Mouse (Mus musculus): ENCODE measurements at regions not wholly inside any gene's neighbourhood (a gene's known extent, or its start where the extent isn't known, plus 50 kb on each side); places are given as distances from the start of the nearest gene placed in this dataset.

GRCm38 (mm10) chr14:120102010-120102748 is 59.9 kb upstream of the Oxgr1 start:
- no peak for DNase-seq

GRCm38 (mm10) chr14:120102749-120103142 is 60.5 kb upstream of the Oxgr1 start:
- no peak for DNase-seq

GRCm38 (mm10) chr14:120109846-120110245 is 67.6 kb upstream of the Oxgr1 start:
- no peak for DNase-seq

- DNase-seq = no peak
These were observed 71.1 kb upstream of the Oxgr1 start for GRCm38 (mm10) chr14:120113316-120113715.

- DNase-seq = no peak
These were observed 76.3 kb upstream of the Oxgr1 start for GRCm38 (mm10) chr14:120118582-120118981.

GRCm38 (mm10) chr14:120119094-120119501 is 76.9 kb upstream of the Oxgr1 start:
- peak; percentile 80 for DNase-seq

GRCm38 (mm10) chr14:120119506-120119905 is 77.3 kb upstream of the Oxgr1 start:
- no peak for DNase-seq

- DNase-seq = no peak
These were observed 78.0 kb upstream of the Oxgr1 start for GRCm38 (mm10) chr14:120120261-120120660.

- DNase-seq = no peak
These were observed 83.1 kb upstream of the Oxgr1 start for GRCm38 (mm10) chr14:120125315-120125714.

GRCm38 (mm10) chr14:120127481-120127880 is 85.2 kb upstream of the Oxgr1 start:
- DNase-seq = no peak

- DNase-seq = no peak
These were observed 92.2 kb upstream of the Oxgr1 start for GRCm38 (mm10) chr14:120134346-120135008.

GRCm38 (mm10) chr14:120135198-120135597 is 93.0 kb upstream of the Oxgr1 start:
- no peak for DNase-seq

GRCm38 (mm10) chr14:120136736-120137135 is 94.5 kb upstream of the Oxgr1 start:
- no peak for DNase-seq

- peak; percentile 81 for DNase-seq
These were observed 95.5 kb upstream of the Oxgr1 start for GRCm38 (mm10) chr14:120137680-120138136.

- no peak for DNase-seq
These were observed 96.3 kb upstream of the Oxgr1 start for GRCm38 (mm10) chr14:120138546-120138945.

GRCm38 (mm10) chr14:120139256-120139655 is 97.0 kb upstream of the Oxgr1 start:
- no peak for DNase-seq

GRCm38 (mm10) chr14:120139671-120140071 is 97.4 kb upstream of the Oxgr1 start:
- DNase-seq = no peak

GRCm38 (mm10) chr14:120140211-120140610 is 98.0 kb upstream of the Oxgr1 start:
- DNase-seq = no peak

GRCm38 (mm10) chr14:120140791-120141747 is 98.8 kb upstream of the Oxgr1 start:
- DNase-seq = no peak

GRCm38 (mm10) chr14:120142281-120142680 is 100.0 kb upstream of the Oxgr1 start:
- DNase-seq = no peak

- DNase-seq = no peak
These were observed 102.2 kb upstream of the Oxgr1 start for GRCm38 (mm10) chr14:120144451-120144850.

GRCm38 (mm10) chr14:120146312-120146711 is 104.1 kb upstream of the Oxgr1 start:
- no peak for DNase-seq

Data from cerebellum, adult 11 months (tissue).